Mouse (Mus musculus): ENCODE measurements around the gene Il5. TPM values are rescaled to one million over a fixed set of nuclear protein-coding genes. Genes with fewer than 3 reads are reported as not detected.

Il5 gene
- polyA plus RNA-seq (2015; fragmentation: Illumina TruSeq; extraction: RNeasy Lipid Tissue Mini Kit (QIAGEN cat#74804); ENCODE audit: insufficient read depth, low replicate concordance), result not detected

DNA sequence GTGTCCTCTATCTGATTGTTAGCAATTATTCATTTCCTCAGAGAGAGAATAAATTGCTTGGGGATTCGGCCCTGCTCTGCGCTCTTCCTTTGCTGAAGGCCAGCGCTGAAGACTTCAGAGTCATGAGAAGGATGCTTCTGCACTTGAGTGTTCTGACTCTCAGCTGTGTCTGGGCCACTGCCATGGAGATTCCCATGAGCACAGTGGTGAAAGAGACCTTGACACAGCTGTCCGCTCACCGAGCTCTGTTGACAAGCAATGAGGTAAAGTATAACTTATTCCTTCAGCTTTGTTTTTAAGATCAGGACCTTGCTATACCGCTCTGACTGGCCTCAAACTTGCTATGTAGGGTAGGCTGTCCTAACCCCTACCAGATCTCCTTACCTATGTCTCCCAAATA, at the start of gene Il5:
Gene Il5 (plus strand): TSS at position 80 of the 400 bp plus-strand sequence.

DNA sequence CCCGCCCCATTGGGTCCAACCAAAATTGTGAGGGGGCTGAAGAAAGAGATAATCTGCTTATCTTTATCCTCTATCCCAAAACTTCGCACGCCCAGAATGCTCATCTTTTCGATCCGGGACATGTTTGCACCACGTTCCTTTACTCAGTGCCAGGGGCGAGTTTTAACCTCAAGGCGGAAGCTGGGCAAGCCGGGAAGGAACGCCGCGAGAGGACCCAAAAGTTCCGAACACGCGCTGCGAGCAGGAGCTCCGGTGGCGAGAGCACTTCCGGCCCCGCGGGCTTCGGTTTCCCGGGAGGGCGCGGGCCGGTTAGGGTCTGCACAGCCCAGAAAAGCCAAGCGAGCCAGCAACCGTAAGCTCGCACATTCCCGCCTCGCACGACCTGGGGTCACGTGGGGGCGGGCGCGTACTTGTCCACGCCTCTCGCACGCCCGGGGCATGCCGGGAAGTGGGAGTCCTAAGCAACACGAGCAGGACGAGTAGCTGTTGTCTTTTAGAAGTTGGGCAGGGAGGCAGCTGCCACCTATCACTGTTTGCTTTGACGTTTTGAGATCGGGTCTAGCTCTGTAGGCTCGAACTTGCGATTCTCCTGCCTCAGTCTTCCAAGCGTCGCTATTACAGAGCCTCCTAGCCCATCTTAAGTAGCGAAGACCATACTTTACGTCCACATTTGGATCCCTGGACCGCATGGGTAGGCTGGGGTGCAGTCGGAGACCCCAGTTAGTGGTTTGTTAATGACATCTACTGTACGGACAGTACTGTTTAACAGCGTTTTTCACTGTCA, 13.5 kb upstream of the Il5 start, which contains the start of gene Rad50:
Gene Rad50 (minus strand): TSS at position 386 of the 784 bp plus-strand sequence.

DNA sequence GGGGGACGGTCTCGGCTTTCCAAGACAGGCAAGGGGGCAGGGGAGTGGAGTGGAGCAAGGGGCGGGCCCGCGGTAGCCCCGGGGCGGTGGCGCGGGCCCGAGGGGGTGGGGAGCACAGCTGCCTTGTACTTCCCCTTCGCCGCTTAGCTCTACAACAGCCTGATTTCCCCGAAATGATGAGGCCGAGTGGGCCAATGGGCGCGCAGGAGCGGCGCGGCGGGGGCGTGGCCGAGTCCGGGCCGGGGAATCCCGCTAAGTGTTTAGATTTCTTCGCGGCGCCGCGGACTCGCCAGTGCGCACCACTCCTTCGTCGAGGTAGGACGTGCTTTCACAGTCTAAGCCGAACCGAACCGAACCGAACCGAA, 49.1 kb downstream of the Il5 start, which contains the start of gene Irf1:
Gene Irf1 (plus strand): TSS at position 255 of the 365 bp plus-strand sequence.

DNA sequence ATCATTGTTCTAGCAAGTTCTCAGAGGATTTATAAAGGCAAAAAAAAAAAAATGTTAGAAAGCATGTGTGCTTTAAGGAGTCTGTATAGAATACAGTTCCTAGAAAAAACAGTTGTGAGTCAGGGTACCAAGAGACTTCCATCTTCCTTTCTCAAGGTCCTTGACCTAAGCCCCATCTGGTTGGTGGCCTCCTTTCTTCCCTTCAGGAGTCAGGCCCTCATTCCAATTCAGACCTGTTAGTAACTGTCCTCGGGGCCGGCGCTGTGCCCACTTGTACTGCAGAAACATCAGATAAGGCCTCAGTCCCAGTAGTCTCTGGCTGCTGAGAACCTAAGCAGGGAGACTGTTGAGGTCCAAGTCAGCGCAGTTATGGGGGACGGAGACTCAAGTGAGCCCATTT, 52.5 kb downstream of the Il5 start, which contains the start of gene Gm17334:
Gene Gm17334 (minus strand): TSS at position 101 of the 400 bp plus-strand sequence.

Other genes starting within 250 kb of the Il5 start
- gene Gm9945, start 240.6 kb upstream of the Il5 start, polyA plus RNA-seq (2015; fragmentation: Illumina TruSeq; extraction: RNeasy Lipid Tissue Mini Kit (QIAGEN cat#74804); ENCODE audit: insufficient read depth, low replicate concordance), result not detected
- gene Sowaha, start 240.5 kb upstream of the Il5 start, polyA plus RNA-seq (2015; fragmentation: Illumina TruSeq; extraction: RNeasy Lipid Tissue Mini Kit (QIAGEN cat#74804); ENCODE audit: insufficient read depth, low replicate concordance), result 3.5 TPM
- gene Sept8, start 201.5 kb upstream of the Il5 start, polyA plus RNA-seq (2015; fragmentation: Illumina TruSeq; extraction: RNeasy Lipid Tissue Mini Kit (QIAGEN cat#74804); ENCODE audit: insufficient read depth, low replicate concordance), result 19.9 TPM
- 6.2 TPM for gene Kif3a, start 153.4 kb upstream of the Il5 start, polyA plus RNA-seq (2015; fragmentation: Illumina TruSeq; extraction: RNeasy Lipid Tissue Mini Kit (QIAGEN cat#74804); ENCODE audit: insufficient read depth, low replicate concordance)
- 2.6 TPM for gene Il4, start 102.1 kb upstream of the Il5 start, polyA plus RNA-seq (2015; fragmentation: Illumina TruSeq; extraction: RNeasy Lipid Tissue Mini Kit (QIAGEN cat#74804); ENCODE audit: insufficient read depth, low replicate concordance)
- not detected for gene Il13, start 86.1 kb upstream of the Il5 start, polyA plus RNA-seq (2015; fragmentation: Illumina TruSeq; extraction: RNeasy Lipid Tissue Mini Kit (QIAGEN cat#74804); ENCODE audit: insufficient read depth, low replicate concordance)
- 28.0 TPM for gene Rad50, start 13.5 kb upstream of the Il5 start, polyA plus RNA-seq (2015; fragmentation: Illumina TruSeq; extraction: RNeasy Lipid Tissue Mini Kit (QIAGEN cat#74804); ENCODE audit: insufficient read depth, low replicate concordance)
- 157 TPM for gene Irf1, start 49.2 kb downstream of the Il5 start, polyA plus RNA-seq (2015; fragmentation: Illumina TruSeq; extraction: RNeasy Lipid Tissue Mini Kit (QIAGEN cat#74804); ENCODE audit: insufficient read depth, low replicate concordance)
- not detected for gene Gm17334, start 52.4 kb downstream of the Il5 start, polyA plus RNA-seq (2015; fragmentation: Illumina TruSeq; extraction: RNeasy Lipid Tissue Mini Kit (QIAGEN cat#74804); ENCODE audit: insufficient read depth, low replicate concordance)
- 6.5 TPM for gene Gm12216, start 138.5 kb downstream of the Il5 start, polyA plus RNA-seq (2015; fragmentation: Illumina TruSeq; extraction: RNeasy Lipid Tissue Mini Kit (QIAGEN cat#74804); ENCODE audit: insufficient read depth, low replicate concordance)
- gene Slc22a5, start 170.9 kb downstream of the Il5 start, polyA plus RNA-seq (2015; fragmentation: Illumina TruSeq; extraction: RNeasy Lipid Tissue Mini Kit (QIAGEN cat#74804); ENCODE audit: insufficient read depth, low replicate concordance), result 24.7 TPM

Data from spleen, adult 10 weeks (tissue).